14 mouse cellular contexts compared by ENCODE assay signal in genomic region chr12:119155566-119155965, GRCm38 (mm10).
DNase-seq lines count a peak whose midpoint lies in the region; ATAC-seq and TF ChIP-seq lines count a peak whose summit lies in the region.
"Had no signal": no experiment of that assay in that cellular context is flagged by ENCODE, and none has a peak within 500 bp of the region (broad histone marks: within the 10 kb centered on the region; RNA-seq: fewer than 3 reads in every experiment).

No protein-coding gene starts in this region.

- no peaks in the 10 kb centered on the region for H3K9me3 ChIP-seq in heart, embryonic 12.5 days (replicated peaks)
- no peaks in the 10 kb centered on the region for H3K9me3 ChIP-seq in liver, postnatal 0 days (ENCODE audit: low read length)
- H3K9me3 ChIP-seq: forebrain, embryonic 10.5 days; heart, embryonic 15.5 days; stomach, embryonic 15.5 days had no signal

- H3K4me1 ChIP-seq in heart, embryonic 12.5 days (replicated peaks) = no peaks in the 10 kb centered on the region
- H3K4me1 ChIP-seq in liver, postnatal 0 days (ENCODE audit: insufficient read depth) = no peaks in the 10 kb centered on the region
- H3K4me1 ChIP-seq: stomach, embryonic 15.5 days had no signal

- no peak overlapping the region for H3K4me2 ChIP-seq in heart, embryonic 12.5 days
- no peak overlapping the region for H3K4me2 ChIP-seq in liver, postnatal 0 days (ENCODE audit: low read depth, low read length)
- H3K4me2 ChIP-seq: heart, embryonic 15.5 days; liver, embryonic 11.5 days; stomach, embryonic 15.5 days had no signal

- no peak for TF ChIP-seq CTCF in liver, postnatal 0 days (IDR thresholded peaks at IDR 0.05; ENCODE audit: low read depth)

- intact Hi-C loops in heart, postnatal 10 days (cut with DNase I) = no loop called here

- no peak overlapping the region for H3K9ac ChIP-seq in heart, embryonic 12.5 days
- H3K9ac ChIP-seq in liver, postnatal 0 days (replicated peaks) = no peak overlapping the region
- H3K9ac ChIP-seq: heart, embryonic 15.5 days; stomach, embryonic 15.5 days had no signal

- no peak for ATAC-seq in heart, embryonic 12.5 days (ENCODE audit: insufficient number of reproducible peaks, low FRiP score)
- no peak for ATAC-seq in liver, postnatal 0 days
- ATAC-seq in monocyte, adult 5-6 weeks (replicated peaks; ENCODE audit: insufficient number of reproducible peaks, low FRiP score, low TSS enrichment, poor library complexity, severe bottlenecking) = no peak

- TF ChIP-seq EP300 in liver, postnatal 0 days (IDR thresholded peaks at IDR 0.05; ENCODE audit: low read depth) = no peak

- peak; percentile 43 for DNase-seq in adrenal gland, postnatal 10 days
- no peak for DNase-seq in adrenal gland, adult 18-20 months (ENCODE audit: low spot score in 2 of 2)
- peak; percentile 49 to 55 for DNase-seq in heart, postnatal 10 days
- DNase-seq in urinary bladder, postnatal 14 days (ENCODE audit: low spot score) = peak; percentile 14
- DNase-seq in urinary bladder, adult 2 months (ENCODE audit: low spot score) = no peak
- DNase-seq in liver, postnatal 0 days = no peak
- DNase-seq: adrenal gland, postnatal 25 days had no signal

- 67% methylated on average over 4 of the region's 4 CpGs for WGBS in heart, embryonic 12.5 days
- 63% methylated on average over 4 of the region's 4 CpGs for WGBS in liver, postnatal 0 days (ENCODE audit: insufficient replicate concordance)

- H3K27me3 ChIP-seq in heart, embryonic 12.5 days (replicated peaks) = no peaks in the 10 kb centered on the region
- no peaks in the 10 kb centered on the region for H3K27me3 ChIP-seq in liver, postnatal 0 days (ENCODE audit: insufficient read depth, low read length)
- H3K27me3 ChIP-seq: heart, embryonic 15.5 days; stomach, embryonic 15.5 days had no signal

- H3K4me3 ChIP-seq in heart, embryonic 12.5 days = no peak overlapping the region
- H3K4me3 ChIP-seq in liver, postnatal 0 days (ENCODE audit: low read depth, low read length) = no peak overlapping the region
- H3K4me3 ChIP-seq: forebrain, embryonic 10.5 days; heart, embryonic 15.5 days; left cerebral cortex, adult 2 months; stomach, embryonic 15.5 days had no signal

- no peak overlapping the region for H3K27ac ChIP-seq in heart, embryonic 12.5 days (ENCODE audit: poor library complexity, severe bottlenecking)
- H3K27ac ChIP-seq in liver, postnatal 0 days (ENCODE audit: low read depth) = no peak overlapping the region
- H3K27ac ChIP-seq: forebrain, embryonic 10.5 days; left cerebral cortex, adult 2 months; stomach, embryonic 15.5 days had no signal

- no peaks in the 10 kb centered on the region for H3K36me3 ChIP-seq in heart, embryonic 12.5 days
- no peaks in the 10 kb centered on the region for H3K36me3 ChIP-seq in liver, postnatal 0 days (replicated peaks; ENCODE audit: insufficient read depth, low read length)
- H3K36me3 ChIP-seq: forebrain, embryonic 10.5 days; heart, embryonic 15.5 days; stomach, embryonic 15.5 days had no signal

Comparison
In these comparisons a context has a peak if more than half of its experiments do, and no peak if none do; other contexts are left out.
1. DNase-seq: peak in adrenal gland, postnatal 10 days (single experiment), heart, postnatal 10 days (2 of 2) and urinary bladder, postnatal 14 days (single experiment); none in adrenal gland, adult 18-20 months (0 of 2), urinary bladder, adult 2 months (single experiment) and liver, postnatal 0 days (single experiment).